Mouse (Mus musculus) mouse embryonic stem cell (cell line): Measurements from ENCODE around the gene Tmbim1.

Source experiments
- in situ Hi-C, 2 experiments: fragments of 300-500 bp; cut with MboI; formaldehyde crosslinking; loops; 1 replicate in 1 of 2; 3 replicates in 1 of 2; pipeline ENCODE4 v1.14.3; 2019 to 2020; ENCODE audit warnings: low sequenced_read_pairs in 2 of 2, low pct_unique_long_range_greater_than_20kb in 1 of 2, mixed read lengths in 1 of 2; ENCODE audit not compliant: unreplicated experiment in 1 of 2

Gene Tmbim1

DNA sequence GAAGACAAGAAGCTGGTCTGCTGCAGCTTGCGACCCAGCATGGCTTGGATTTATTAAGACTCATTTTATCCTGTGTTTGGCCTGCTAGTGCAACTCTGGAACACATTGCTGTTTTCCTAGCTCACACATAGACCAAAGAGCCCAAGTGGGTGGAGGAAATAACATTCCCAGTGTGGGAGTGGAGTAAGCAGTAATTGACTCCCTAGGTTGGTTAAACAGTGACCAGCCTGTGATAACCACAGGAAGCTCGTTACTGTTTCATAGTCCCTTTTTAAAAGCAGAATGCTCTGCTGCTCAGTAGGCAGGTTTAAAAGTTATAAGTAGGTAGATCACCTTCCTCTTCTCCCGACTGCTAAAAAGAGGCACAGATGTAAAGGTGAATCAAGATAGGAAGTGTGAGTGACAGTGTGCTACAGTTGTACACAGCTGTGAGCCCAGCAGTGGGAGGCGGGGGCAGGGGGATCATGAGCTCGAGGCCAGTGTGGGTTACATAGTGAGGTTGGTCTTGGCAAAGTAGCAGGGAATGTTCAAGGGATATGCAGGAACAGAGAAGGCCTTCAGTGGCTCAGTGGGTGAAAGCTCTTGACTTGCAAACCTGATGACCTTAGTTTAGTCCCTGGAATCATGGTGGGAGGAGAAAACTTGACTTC, 56.0 kb downstream of the Tmbim1 start:
- in situ Hi-C loops: no loop called here

DNA sequence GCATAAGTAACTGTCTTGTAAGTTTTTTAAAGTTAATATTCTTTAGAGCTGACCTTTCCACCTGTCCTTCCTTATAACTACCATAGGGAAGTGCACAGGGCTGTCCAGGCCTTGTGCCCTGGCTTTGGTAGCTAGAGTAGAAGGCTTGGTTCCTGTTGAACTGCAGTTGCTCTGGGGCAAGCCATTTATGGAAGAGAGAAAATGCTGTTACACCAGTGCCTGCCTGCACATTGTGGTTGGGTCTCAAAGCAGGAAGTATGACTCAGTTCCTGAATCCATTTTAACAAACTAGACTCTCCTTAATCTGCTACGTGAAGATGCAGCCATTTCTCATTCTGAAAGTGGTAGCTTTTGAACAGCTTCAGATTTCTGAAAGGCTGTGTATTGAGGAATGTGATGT, 56.6 kb downstream of the Tmbim1 start:
- in situ Hi-C loops: no loop called here

DNA sequence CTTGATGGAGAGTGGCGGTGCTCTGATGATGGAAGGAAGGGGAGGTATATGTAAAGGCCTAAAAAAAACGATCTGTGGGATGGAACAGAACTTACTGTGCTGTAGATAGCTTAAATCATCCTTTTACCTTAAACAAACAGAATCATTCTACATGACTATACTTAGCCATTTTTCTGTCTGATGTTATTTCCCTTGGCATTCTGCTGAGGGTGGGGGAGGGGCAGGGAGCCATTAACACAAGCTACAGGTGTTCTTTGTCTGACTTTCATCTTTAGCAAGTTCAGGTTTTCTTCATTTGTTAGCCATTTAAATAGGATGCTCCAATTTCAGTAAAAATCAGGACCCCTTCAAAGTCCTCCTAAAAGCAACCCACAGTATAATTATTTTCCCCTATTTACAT, 59.9 kb downstream of the Tmbim1 start:
- in situ Hi-C loops: no loop called here

DNA sequence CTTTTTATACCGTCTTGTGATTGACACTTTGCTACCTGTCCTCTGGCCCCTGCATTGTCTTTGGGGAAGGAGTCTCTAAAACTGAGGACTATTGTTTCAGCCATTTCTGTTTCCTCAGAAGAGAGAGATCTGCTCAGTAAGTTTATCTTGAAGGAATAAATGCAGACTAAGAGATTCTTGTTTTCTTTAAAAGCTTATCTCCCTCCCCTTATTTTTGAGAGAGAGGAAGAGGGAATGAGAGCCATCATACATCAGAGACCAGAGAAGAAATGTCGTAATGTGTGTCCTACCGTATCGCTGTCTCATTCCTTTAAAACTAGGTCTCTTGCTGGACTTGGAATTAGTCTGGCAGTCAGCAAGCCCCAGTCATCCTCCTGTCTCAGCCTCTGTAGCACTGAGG, 64.6 kb downstream of the Tmbim1 start:
- in situ Hi-C loops: no loop called here

DNA sequence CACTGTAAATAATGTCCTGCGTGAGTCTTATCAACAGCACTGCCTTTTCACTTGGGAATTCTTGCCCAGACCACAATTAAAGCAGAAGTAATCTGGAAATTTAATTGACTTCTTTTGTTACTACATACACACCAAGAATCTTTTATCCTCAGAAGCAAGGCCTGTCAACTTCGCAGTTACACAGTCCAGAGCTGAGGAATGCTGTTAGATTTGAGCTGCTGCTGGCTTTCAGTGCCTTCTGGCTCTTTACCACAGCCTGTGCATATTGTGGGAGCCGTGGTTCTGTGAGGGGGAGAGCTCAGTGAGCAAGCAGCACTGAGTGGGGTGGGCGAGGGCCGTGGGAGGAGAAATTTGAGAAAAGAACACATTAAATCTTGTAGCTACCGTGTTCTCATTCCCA, 65.1 kb downstream of the Tmbim1 start:
- in situ Hi-C loops: no loop called here

DNA sequence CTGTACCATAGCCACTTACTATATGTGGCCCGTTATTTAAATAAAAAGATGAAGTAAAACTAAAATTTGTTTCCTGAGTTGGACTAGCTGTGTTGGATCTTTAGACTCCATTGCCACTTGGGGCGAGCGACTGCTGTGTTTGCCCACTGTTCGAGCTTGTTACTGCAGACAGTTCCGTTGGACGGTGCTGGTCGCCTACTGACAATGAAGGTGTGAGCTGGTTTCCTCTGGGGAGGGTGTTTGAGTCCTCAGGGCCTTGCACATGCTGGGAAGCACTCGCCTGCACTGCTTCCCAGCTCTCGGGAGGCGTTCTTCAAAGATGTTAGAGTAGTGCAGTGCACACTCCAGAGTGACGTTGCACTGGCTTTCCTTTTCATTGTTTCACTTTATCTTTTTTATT, 65.8 kb downstream of the Tmbim1 start:
- in situ Hi-C loops: no loop called here

DNA sequence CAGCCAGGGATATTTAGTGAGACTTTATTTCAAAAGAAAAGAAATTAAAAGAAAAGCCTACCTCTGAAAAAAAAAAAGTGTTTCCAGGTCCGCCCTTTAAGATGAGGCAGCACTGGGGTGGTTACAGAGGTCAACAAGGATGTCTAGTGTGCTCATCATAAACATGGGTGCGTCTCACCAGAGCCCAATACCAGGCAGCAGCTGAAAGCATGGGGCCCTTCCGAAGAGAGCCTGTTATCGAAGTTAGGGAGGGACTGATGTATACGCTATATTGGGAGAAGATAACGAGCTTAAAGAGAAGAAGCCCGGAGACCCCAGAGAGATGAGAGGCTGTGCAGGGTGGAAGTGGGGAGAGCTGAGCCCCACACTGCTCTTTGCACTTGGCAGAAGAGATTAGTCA, 66.3 kb downstream of the Tmbim1 start:
- in situ Hi-C loops: no loop called here
